Mouse (Mus musculus) hindbrain, embryonic 16.5 days (tissue): ENCODE data around the gene Styxl1. TPM values are rescaled to one million over a fixed set of nuclear protein-coding genes. Genes with fewer than 3 reads are reported as not detected.

Source experiments
- ATAC-seq: fragments of 200-750 bp; cut with Nextera tagmentation; 2 replicates; pipeline ENCODE4 v1.8.0; 2017; ENCODE audit warnings: moderate TSS enrichment, moderate library complexity
- H3K27ac ChIP-seq: fragments of 300-500 bp; sonication (generic); 2 replicates; pipeline ENCODE4 v1.5.1; 2014; ENCODE audit warnings: low read depth, mild to moderate bottlenecking, control low read depth, low read length, moderate library complexity
- H3K27me3 ChIP-seq: fragments of 300-500 bp; sonication (generic); replicated peaks from 2 replicates; pipeline ENCODE4 v1.6.1; 2014; ENCODE audit warnings: low read length; ENCODE audit not compliant: control insufficient read depth, insufficient read depth
- H3K36me3 ChIP-seq: fragments of 300-500 bp; sonication (generic); 2 replicates; pipeline ENCODE4 v1.6.1; 2014; ENCODE audit warnings: mild to moderate bottlenecking, low read length, moderate library complexity, mixed read lengths; ENCODE audit not compliant: control insufficient read depth, insufficient read depth
- H3K4me1 ChIP-seq: fragments of 300-500 bp; sonication (generic); 2 replicates; pipeline ENCODE4 v1.6.1; 2014; ENCODE audit warnings: low read depth, low read length; ENCODE audit not compliant: control insufficient read depth, insufficient read depth
- H3K4me2 ChIP-seq: fragments of 300-500 bp; sonication (generic); 2 replicates; pipeline ENCODE4 v1.6.1; 2014; ENCODE audit warnings: mild to moderate bottlenecking, low read length, control low read depth, moderate library complexity
- H3K4me3 ChIP-seq: fragments of 300-500 bp; sonication (generic); 2 replicates; pipeline ENCODE4 v1.5.1; 2014; ENCODE audit warnings: mild to moderate bottlenecking, low read length, control low read depth, moderate library complexity
- H3K9ac ChIP-seq: fragments of 300-500 bp; sonication (generic); 2 replicates; pipeline ENCODE4 v1.6.1; 2014; ENCODE audit warnings: low read depth, mild to moderate bottlenecking, control low read depth, low read length, moderate library complexity
- H3K9me3 ChIP-seq: fragments of 300-500 bp; sonication (generic); 2 replicates; pipeline ENCODE4 v1.6.1; 2014; ENCODE audit warnings: mild to moderate bottlenecking, low read length, moderate library complexity; ENCODE audit not compliant: control insufficient read depth
- WGBS: fragments of 180-500 bp; shearing (Covaris S2); extraction: QIAGEN DNeasy Blood & Tissue Kit; methylation state at CpG from one replicate; pipeline ENCODE4 v1.1.7; 2014; 5-methylcytosine and 5-hydroxymethylcytosine counted together
- polyA plus RNA-seq: library from polyadenylated mRNA; unstranded; fragments of >200 nt; fragmentation: Nextera tagmentation; extraction: Ambion mirVana; gene quantifications from 2 replicates; pipeline ENCODE4 v1.2.1, GENCODE M21; 2015

Gene Styxl1
- polyA plus RNA-seq, 1 experiment from 2014 or later = 0.48 TPM

DNA sequence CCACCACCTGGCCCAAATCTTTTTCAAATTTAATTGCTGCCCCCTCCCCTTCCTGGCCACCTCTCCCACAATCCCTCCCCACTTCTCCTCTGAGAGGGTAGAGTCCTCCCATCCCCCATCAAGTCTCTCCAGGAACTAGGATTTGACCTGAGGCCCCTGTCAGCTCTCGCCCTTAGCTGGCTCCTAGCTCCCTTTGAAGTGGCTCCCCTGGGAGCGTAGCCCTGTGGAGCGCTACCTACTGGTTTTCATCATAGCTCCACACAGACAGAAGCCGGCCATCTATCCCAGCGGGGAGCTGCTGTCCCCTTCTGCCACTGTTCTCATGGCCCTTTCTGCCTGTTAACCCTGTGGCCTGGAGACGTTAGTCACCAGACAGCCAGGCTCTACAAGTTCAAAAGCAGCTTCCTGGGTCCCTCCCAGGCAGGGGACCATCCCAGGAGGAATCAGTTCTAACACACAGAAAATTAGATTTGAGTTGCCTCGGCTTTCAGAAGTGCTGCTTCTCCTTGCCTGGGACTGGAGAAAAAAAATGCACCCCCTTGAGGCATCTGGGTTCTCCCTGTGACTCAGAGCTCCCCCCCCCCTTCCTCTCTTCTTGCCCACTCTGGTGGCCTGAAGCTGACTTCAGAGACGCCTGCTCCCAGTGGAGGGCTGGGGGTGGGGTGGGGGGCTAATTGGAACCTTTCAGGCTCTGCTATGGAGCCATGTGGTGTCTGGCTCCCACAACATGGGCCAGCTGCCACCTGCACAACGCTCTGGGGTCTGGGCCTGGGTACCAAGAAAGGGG lies 53.5 kb downstream of the Styxl1 start:
- peak; percentile 58 for ATAC-seq
- Histone ChIP-seq H3K4me2 (peak overlapping the region; percentile 29), H3K4me3 (no peak overlapping the region), H3K9me3 (no peaks in the 10 kb centered on the region), H3K27me3 (no peaks in the 10 kb centered on the region), H3K27ac (peak overlapping the region; percentile 74), H3K36me3 (peaks cover 7% of the 10 kb centered on the region), H3K9ac (peak overlapping the region; percentile 55), H3K4me1 (peaks cover 31% of the 10 kb centered on the region)
- 8% methylated on average over 9 of the region's 9 CpGs for WGBS

- 71% methylated on average over 3 of the region's 3 CpGs for WGBS
- H3K36me3 ChIP-seq = no peaks in the 10 kb centered on the region; the same call in 1 of the 2 replicates
- H3K4me1 ChIP-seq = peaks cover 31% of the 10 kb centered on the region
- H3K9ac ChIP-seq = no peak overlapping the region
- no peaks in the 10 kb centered on the region for H3K27me3 ChIP-seq
- H3K27ac ChIP-seq = no peak overlapping the region
- no peak overlapping the region for H3K4me2 ChIP-seq
- H3K9me3 ChIP-seq = no peaks in the 10 kb centered on the region
- no peak for ATAC-seq
- no peak overlapping the region for H3K4me3 ChIP-seq
Measured at GRCm38 (mm10) chr5:135723165-135723751, 54.9 kb downstream of the Styxl1 start.

- Histone ChIP-seq H3K27ac (no peak overlapping the region), H3K4me3 (no peak overlapping the region), H3K36me3 (peaks cover 4% of the 10 kb centered on the region), H3K4me2 (no peak overlapping the region), H3K4me1 (peaks cover 29% of the 10 kb centered on the region), H3K27me3 (no peaks in the 10 kb centered on the region), H3K9ac (no peak overlapping the region), H3K9me3 (no peaks in the 10 kb centered on the region)
- ATAC-seq = no peak
- 64% methylated on average over 11 of the region's 11 CpGs for WGBS
Measured at GRCm38 (mm10) chr5:135722121-135722520, 56.1 kb downstream of the Styxl1 start.

DNA sequence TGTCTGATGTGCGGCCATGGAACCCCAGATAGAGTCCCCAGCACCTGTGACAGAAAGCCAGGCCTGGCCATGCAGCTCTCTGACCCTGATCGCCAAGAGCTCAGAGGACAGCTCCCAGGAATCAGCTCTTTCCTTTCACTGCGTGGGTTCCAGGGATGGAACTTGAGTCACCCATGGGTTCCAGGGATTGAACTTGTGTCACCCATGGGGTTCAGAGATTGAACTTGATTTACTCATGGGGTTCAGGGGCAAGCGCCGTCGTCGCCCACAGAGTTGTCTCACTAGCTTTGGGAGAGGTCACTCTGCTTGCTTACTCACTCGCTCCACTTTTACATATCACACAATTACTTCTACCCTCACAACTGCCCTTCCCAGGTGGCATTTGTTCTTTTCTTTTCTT lies 57.1 kb downstream of the Styxl1 start:
- no peak for ATAC-seq
- H3K9me3 ChIP-seq = no peaks in the 10 kb centered on the region
- H3K4me3 ChIP-seq = no peak overlapping the region
- H3K9ac ChIP-seq = no peak overlapping the region
- 95% methylated on average over 8 of the region's 8 CpGs for WGBS
- H3K27me3 ChIP-seq = no peaks in the 10 kb centered on the region
- no peak overlapping the region for H3K27ac ChIP-seq
- peaks cover 19% of the 10 kb centered on the region for H3K4me1 ChIP-seq
- H3K4me2 ChIP-seq = no peak overlapping the region
- H3K36me3 ChIP-seq = peaks cover 12% of the 10 kb centered on the region

GRCm38 (mm10) chr5:135720121-135720520 lies 58.1 kb downstream of the Styxl1 start:
- Histone ChIP-seq H3K36me3 (peaks cover 15% of the 10 kb centered on the region), H3K4me2 (no peak overlapping the region), H3K27me3 (no peaks in the 10 kb centered on the region), H3K4me3 (no peak overlapping the region), H3K9ac (no peak overlapping the region), H3K27ac (no peak overlapping the region), H3K4me1 (peaks cover 9% of the 10 kb centered on the region), H3K9me3 (no peaks in the 10 kb centered on the region)
- 72% methylated on average over 3 of the region's 3 CpGs for whole genome bisulfite sequencing
- no peak for ATAC-seq

GRCm38 (mm10) chr5:135719586-135720120 lies 58.5 kb downstream of the Styxl1 start:
- Histone ChIP-seq H3K27ac (no peak overlapping the region), H3K4me3 (no peak overlapping the region), H3K9me3 (no peaks in the 10 kb centered on the region), H3K27me3 (no peaks in the 10 kb centered on the region), H3K4me2 (no peak overlapping the region), H3K9ac (no peak overlapping the region), H3K36me3 (peaks cover 15% of the 10 kb centered on the region), H3K4me1 (peaks cover 5% of the 10 kb centered on the region)
- ATAC-seq = no peak
- 83% methylated on average over 10 of the region's 10 CpGs for WGBS

GRCm38 (mm10) chr5:135715624-135716023 lies 62.6 kb downstream of the Styxl1 start:
- no peak overlapping the region for H3K4me3 ChIP-seq
- no peaks in the 10 kb centered on the region for H3K27me3 ChIP-seq
- peaks cover 3% of the 10 kb centered on the region; the same call in 1 of the 2 replicates for H3K4me1 ChIP-seq
- H3K9me3 ChIP-seq = no peaks in the 10 kb centered on the region
- no peak overlapping the region for H3K4me2 ChIP-seq
- H3K36me3 ChIP-seq = peaks cover 15% of the 10 kb centered on the region
- no peak overlapping the region for H3K9ac ChIP-seq
- ATAC-seq = no peak
- WGBS = 57% methylated on average over 10 of the region's 10 CpGs
- no peak overlapping the region for H3K27ac ChIP-seq

DNA sequence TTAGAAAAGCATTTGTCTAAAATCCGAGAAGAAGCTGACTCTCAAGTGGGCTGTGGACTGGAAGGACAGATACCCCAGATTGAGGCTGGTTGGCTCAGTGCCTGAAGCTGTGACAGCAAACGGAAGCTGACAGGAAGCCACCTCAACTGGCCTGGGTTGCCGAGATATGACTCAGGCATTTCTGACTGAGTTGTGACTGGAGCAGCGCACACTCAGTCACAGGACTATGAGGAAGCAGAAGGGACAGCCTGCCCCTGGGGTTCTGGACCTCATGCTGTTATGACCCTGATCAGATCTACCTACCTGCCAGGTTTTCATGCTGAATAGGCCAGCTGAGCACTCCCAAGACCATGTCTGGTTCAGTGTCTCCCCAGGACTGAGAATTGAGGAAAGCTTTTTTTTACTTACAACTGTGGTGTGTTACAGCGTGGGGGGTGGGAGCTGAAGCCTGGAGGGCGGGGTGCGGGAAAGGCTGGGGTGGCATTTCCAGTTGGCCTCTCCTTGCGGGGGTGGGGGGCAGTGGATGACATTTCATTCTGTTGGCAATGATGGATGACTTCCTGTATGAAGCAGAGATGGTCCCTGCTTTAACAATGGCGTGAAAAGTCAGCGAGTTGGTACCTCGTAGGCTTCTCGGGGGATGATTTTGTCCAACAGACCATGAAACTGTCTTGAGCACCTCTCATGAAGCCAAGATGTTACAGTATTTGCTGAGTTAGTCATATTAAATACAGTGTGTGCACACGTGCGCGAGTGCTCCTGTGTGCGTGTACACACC lies 64.6 kb downstream of the Styxl1 start:
- no peak overlapping the region for H3K27ac ChIP-seq
- H3K36me3 ChIP-seq = peaks cover 15% of the 10 kb centered on the region
- WGBS = 54% methylated on average over 16 of the region's 16 CpGs
- no peak overlapping the region for H3K4me3 ChIP-seq
- no peak overlapping the region for H3K4me2 ChIP-seq
- peaks cover 3% of the 10 kb centered on the region; the same call in 1 of the 2 replicates for H3K4me1 ChIP-seq
- H3K27me3 ChIP-seq = no peaks in the 10 kb centered on the region
- 0 out of 2 replicates have a peak, but pooled peaks have one; percentile 34 for ATAC-seq
- no peaks in the 10 kb centered on the region for H3K9me3 ChIP-seq
- H3K9ac ChIP-seq = no peak overlapping the region

- no peak overlapping the region for H3K4me3 ChIP-seq
- H3K4me1 ChIP-seq = peaks cover 3% of the 10 kb centered on the region; the same call in 1 of the 2 replicates
- no peak overlapping the region for H3K4me2 ChIP-seq
- 66% methylated on average over 4 of the region's 4 CpGs for WGBS
- no peak for ATAC-seq
- H3K27me3 ChIP-seq = no peaks in the 10 kb centered on the region
- H3K27ac ChIP-seq = no peak overlapping the region
- H3K9ac ChIP-seq = no peak overlapping the region
- peaks cover 15% of the 10 kb centered on the region for H3K36me3 ChIP-seq
- no peaks in the 10 kb centered on the region for H3K9me3 ChIP-seq
Measured at GRCm38 (mm10) chr5:135712803-135713202, 65.4 kb downstream of the Styxl1 start.
